Mouse (Mus musculus): Measurements from ENCODE around the gene Dcdc2b. TPM values are rescaled to one million over a fixed set of nuclear protein-coding genes. Genes with fewer than 3 reads are reported as not detected.

Dcdc2b gene
- polyA plus RNA-seq, 1 experiment from 2014 or later: 0.54 TPM

DNA sequence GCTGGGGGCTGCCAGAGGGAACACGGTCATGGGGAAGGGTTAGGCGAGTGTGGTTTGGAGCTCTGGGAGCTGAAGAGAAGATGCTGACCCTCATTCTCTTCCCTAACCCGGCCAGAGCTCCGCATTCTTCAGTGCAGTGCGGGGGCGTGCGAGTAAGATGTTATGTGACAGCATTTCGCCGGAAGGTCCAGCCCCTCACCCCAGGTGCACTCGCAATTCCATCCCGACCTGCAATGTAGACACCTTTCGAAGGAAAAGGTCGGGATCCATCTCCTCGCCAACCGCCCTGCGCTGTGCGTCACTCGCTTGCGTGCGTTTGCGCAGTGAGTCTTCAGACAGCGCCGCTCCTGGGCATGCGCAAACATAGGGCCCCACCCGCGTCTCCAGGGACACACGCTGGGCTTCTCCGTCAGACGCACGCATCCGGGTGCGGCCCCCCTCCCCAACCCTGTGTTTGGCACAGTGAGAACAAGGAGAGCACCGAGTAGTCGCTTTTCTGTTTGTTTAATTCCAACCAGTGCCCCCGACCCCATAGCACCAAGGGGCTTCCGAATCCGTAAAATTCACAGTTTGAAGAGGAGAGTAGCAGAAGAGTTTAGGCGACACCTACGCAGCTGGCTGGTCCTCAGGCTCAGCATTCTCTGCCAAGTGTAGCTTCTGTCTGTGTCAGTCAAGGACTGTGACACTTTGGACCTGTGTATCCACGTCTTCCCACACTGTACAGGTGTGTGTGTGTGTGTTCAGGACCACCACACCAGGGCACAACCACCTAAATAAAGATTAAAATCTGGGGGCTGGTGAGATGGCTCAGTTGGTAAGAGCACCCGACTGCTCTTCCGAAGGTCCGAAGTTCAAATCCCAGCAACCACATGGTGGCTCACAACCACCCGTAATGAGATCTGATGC, 5.0 kb upstream of the Dcdc2b start, which contains the start of gene Iqcc:
Iqcc (minus strand) TSS at position 314 of the 906 bp plus-strand sequence.
- peak; percentile 94 for DNase-seq
- H3K4me2 ChIP-seq (ENCODE audit: low read depth, low read length): peak within 1 kb of the TSS; percentile 98
- H3K27me3 ChIP-seq (ENCODE audit: insufficient read depth, low read length): no peaks in the 10 kb centered on the region
- peaks cover 20% of the 10 kb centered on the region for H3K4me1 ChIP-seq (ENCODE audit: insufficient read depth)
- no peaks in the 10 kb centered on the region for H3K9me3 ChIP-seq (ENCODE audit: low read length)
- peak within 1 kb of the TSS; percentile 78 for H3K9ac ChIP-seq (replicated peaks)
- peaks cover 2% of the 10 kb centered on the region; the same call in 1 of the 2 replicates for H3K36me3 ChIP-seq (replicated peaks; ENCODE audit: insufficient read depth, low read length)
- TF ChIP-seq CTCF (IDR thresholded peaks at IDR 0.05; ENCODE audit: low read depth) (peak; percentile 49), EP300 (IDR thresholded peaks at IDR 0.05; ENCODE audit: low read depth) (no peak)
- peak within 1 kb of the TSS; percentile 77 for H3K27ac ChIP-seq (ENCODE audit: low read depth)
- peak; percentile 91 for ATAC-seq
- whole genome bisulfite sequencing (ENCODE audit: insufficient replicate concordance): 4% methylated on average over 43 of the region's 44 CpGs
- H3K4me3 ChIP-seq (ENCODE audit: low read depth, low read length): peak within 1 kb of the TSS; percentile 75

DNA sequence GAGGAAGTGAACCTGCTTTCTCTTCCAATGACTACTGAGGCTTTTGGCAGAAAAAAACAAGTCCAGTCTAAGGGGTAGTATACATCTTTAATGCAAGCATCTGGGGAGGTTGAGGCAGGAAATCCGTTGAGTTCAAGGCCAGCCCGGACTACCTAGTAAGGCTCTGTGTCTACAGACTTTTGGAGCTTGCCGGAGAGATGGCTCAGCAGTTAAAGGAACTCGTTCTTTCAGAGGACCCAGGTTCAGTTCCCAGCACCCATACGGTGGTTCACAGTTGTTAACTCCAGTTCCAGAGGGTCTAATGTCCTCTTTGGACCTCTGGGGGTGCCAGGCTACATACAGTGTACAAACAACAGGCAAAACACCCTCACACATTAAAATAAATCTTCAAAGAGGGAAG, 4.0 kb upstream of the Dcdc2b start:
- Histone ChIP-seq H3K4me3 (ENCODE audit: low read depth, low read length) (peak overlapping the region; percentile 75), H3K27me3 (ENCODE audit: insufficient read depth, low read length) (no peaks in the 10 kb centered on the region), H3K4me1 (ENCODE audit: insufficient read depth) (peaks cover 16% of the 10 kb centered on the region), H3K9me3 (ENCODE audit: low read length) (no peaks in the 10 kb centered on the region), H3K9ac (replicated peaks) (peak overlapping the region; percentile 78), H3K4me2 (ENCODE audit: low read depth, low read length) (peak overlapping the region; percentile 98), H3K36me3 (replicated peaks; ENCODE audit: insufficient read depth, low read length) (peaks cover 2% of the 10 kb centered on the region; the same call in 1 of the 2 replicates), H3K27ac (ENCODE audit: low read depth) (no peak overlapping the region; the same call in 1 of the 2 replicates)
- WGBS (ENCODE audit: insufficient replicate concordance): 93% methylated on average over 5 of the region's 5 CpGs
- DNase-seq (no peak), ATAC-seq (no peak)
- TF ChIP-seq CTCF (IDR thresholded peaks at IDR 0.05; ENCODE audit: low read depth) (no peak), EP300 (IDR thresholded peaks at IDR 0.05; ENCODE audit: low read depth) (no peak)

DNA sequence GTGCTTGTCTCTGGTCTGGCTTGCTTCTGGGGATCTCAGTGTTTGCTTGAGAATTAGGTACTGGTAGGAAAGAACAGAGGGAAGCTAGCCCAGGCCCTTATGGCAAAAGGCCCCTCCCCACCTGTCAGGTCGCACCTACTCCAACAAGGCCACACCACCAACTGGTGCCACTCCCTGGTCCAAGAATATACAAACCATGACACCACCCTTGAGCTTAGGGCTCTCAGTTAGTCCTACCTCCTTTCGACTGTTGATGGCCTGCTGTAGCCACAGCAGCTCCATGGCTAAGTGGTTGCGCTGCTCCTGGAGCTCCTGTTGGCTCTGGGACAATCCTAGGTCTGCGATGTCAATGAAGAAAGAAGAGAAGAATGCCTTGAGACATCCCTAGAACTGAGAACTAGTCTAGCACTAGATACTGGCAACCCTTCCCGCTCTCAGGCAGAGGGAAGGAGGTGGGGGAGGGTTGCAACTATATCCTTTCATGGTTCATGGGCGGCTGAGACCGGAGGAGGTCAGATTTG, 3.1 kb upstream of the Dcdc2b start:
- Histone ChIP-seq H3K4me3 (ENCODE audit: low read depth, low read length) (no peak overlapping the region), H3K9me3 (ENCODE audit: low read length) (no peaks in the 10 kb centered on the region), H3K9ac (replicated peaks) (no peak overlapping the region), H3K36me3 (replicated peaks; ENCODE audit: insufficient read depth, low read length) (peaks cover 2% of the 10 kb centered on the region; the same call in 1 of the 2 replicates), H3K4me1 (ENCODE audit: insufficient read depth) (peaks cover 8% of the 10 kb centered on the region; the same call in 1 of the 2 replicates), H3K27me3 (ENCODE audit: insufficient read depth, low read length) (no peaks in the 10 kb centered on the region), H3K4me2 (ENCODE audit: low read depth, low read length) (no peak overlapping the region), H3K27ac (ENCODE audit: low read depth) (no peak overlapping the region)
- TF ChIP-seq CTCF (IDR thresholded peaks at IDR 0.05; ENCODE audit: low read depth): no peak
- TF ChIP-seq EP300 (IDR thresholded peaks at IDR 0.05; ENCODE audit: low read depth): no peak
- ATAC-seq (no peak), DNase-seq (no peak)
- 90% methylated on average over 7 of the region's 7 CpGs for WGBS (ENCODE audit: insufficient replicate concordance)

DNA sequence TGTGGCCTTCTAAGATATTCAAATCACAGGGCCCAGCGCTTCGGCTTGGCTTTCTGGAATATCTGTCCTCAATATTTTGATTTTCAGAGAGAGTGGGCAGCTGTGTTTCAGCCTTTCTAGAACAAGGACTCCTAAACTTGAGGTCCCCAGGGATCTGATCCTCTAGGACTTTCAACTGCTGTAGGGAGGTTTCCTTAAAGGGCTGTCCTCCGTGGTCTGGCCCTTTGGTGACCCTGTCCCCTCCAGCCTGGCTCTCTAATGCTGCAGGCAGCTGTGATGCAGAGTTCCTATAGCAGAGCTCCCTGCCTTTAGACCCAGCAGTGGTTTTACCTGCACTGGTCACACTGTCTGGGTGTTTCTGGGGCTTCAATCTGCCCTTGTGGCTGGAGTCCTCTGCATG, 2.6 kb upstream of the Dcdc2b start:
- H3K4me2 ChIP-seq (ENCODE audit: low read depth, low read length): no peak overlapping the region
- TF ChIP-seq CTCF (IDR thresholded peaks at IDR 0.05; ENCODE audit: low read depth) (no peak), EP300 (IDR thresholded peaks at IDR 0.05; ENCODE audit: low read depth) (no peak)
- H3K4me1 ChIP-seq (ENCODE audit: insufficient read depth): peaks cover 8% of the 10 kb centered on the region; the same call in 1 of the 2 replicates
- H3K27me3 ChIP-seq (ENCODE audit: insufficient read depth, low read length): no peaks in the 10 kb centered on the region
- no peak for ATAC-seq
- H3K36me3 ChIP-seq (replicated peaks; ENCODE audit: insufficient read depth, low read length): peaks cover 2% of the 10 kb centered on the region; the same call in 1 of the 2 replicates
- no peaks in the 10 kb centered on the region for H3K9me3 ChIP-seq (ENCODE audit: low read length)
- 85% methylated on average over 3 of the region's 3 CpGs for WGBS (ENCODE audit: insufficient replicate concordance)
- no peak overlapping the region for H3K9ac ChIP-seq (replicated peaks)
- no peak overlapping the region for H3K4me3 ChIP-seq (ENCODE audit: low read depth, low read length)
- DNase-seq: no peak
- H3K27ac ChIP-seq (ENCODE audit: low read depth): no peak overlapping the region

DNA sequence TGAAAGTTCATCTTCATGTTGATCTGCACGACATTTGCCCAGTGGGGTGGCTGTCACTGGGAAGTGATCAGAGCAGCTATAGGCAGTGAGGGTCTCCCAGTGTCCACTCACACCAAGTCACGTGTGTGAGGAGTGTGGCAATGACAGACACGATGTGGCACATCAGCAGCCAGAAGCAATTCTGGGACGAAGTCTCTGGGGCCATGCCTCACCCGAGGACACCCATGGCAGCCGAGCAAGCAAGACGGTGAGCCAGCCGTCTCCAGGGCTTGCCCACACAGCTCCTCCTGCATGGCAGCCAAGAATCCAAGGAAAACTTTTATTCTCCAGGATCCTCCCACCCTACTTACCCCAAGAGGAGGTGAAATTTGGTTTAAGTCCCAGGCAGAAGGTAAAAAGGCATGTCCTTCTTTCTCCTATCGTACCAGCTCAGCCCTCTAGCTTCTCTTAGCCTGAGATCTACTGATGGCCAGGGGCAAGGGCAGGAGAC, 1.8 kb upstream of the Dcdc2b start:
- 83% methylated on average over 9 of the region's 9 CpGs for WGBS (ENCODE audit: insufficient replicate concordance)
- no peak overlapping the region for H3K4me3 ChIP-seq (ENCODE audit: low read depth, low read length)
- no peak for ATAC-seq
- TF ChIP-seq CTCF (IDR thresholded peaks at IDR 0.05; ENCODE audit: low read depth) (no peak), EP300 (IDR thresholded peaks at IDR 0.05; ENCODE audit: low read depth) (no peak)
- H3K4me1 ChIP-seq (ENCODE audit: insufficient read depth): peaks cover 8% of the 10 kb centered on the region; the same call in 1 of the 2 replicates
- H3K9ac ChIP-seq (replicated peaks): no peak overlapping the region
- H3K9me3 ChIP-seq (ENCODE audit: low read length): no peaks in the 10 kb centered on the region
- no peak for DNase-seq
- H3K27me3 ChIP-seq (ENCODE audit: insufficient read depth, low read length): no peaks in the 10 kb centered on the region
- no peak overlapping the region for H3K4me2 ChIP-seq (ENCODE audit: low read depth, low read length)
- peaks cover 2% of the 10 kb centered on the region; the same call in 1 of the 2 replicates for H3K36me3 ChIP-seq (replicated peaks; ENCODE audit: insufficient read depth, low read length)
- H3K27ac ChIP-seq (ENCODE audit: low read depth): no peak overlapping the region

DNA sequence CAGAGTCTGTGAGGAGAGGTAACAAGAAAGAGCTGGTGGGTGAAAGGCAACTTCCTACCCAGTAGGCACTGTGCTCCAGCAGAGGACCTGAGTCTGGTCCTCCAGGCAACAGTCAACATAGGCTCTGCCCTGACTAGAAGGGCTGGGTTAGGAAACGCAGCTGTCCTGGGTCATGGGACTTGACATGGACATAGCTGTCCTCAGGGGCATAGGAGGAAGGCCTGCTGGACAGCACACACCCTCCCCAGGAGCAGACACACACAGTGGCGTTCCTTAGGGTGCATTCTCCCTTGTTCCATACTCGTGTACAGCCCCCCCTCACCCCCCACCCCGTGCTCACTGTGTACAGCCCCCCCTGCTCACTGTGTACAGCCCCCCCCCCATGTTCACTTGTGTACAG, 3.6 kb downstream of the Dcdc2b start:
- TF ChIP-seq CTCF (IDR thresholded peaks at IDR 0.05; ENCODE audit: low read depth): no peak
- no peak for TF ChIP-seq EP300 (IDR thresholded peaks at IDR 0.05; ENCODE audit: low read depth)
- Histone ChIP-seq H3K9me3 (ENCODE audit: low read length) (no peaks in the 10 kb centered on the region), H3K27ac (ENCODE audit: low read depth) (no peak overlapping the region), H3K4me3 (ENCODE audit: low read depth, low read length) (no peak overlapping the region), H3K27me3 (ENCODE audit: insufficient read depth, low read length) (no peaks in the 10 kb centered on the region), H3K4me2 (ENCODE audit: low read depth, low read length) (no peak overlapping the region), H3K4me1 (ENCODE audit: insufficient read depth) (peaks cover 5% of the 10 kb centered on the region; the same call in 1 of the 2 replicates), H3K36me3 (replicated peaks; ENCODE audit: insufficient read depth, low read length) (peaks cover 26% of the 10 kb centered on the region), H3K9ac (replicated peaks) (no peak overlapping the region)
- ATAC-seq (no peak), DNase-seq (no peak)
- WGBS (ENCODE audit: insufficient replicate concordance): 60% methylated on average over 4 of the region's 4 CpGs

All from liver, postnatal 0 days (tissue).